Mouse (Mus musculus): ENCODE results near the gene Fsip1. TPM values are rescaled to one million over a fixed set of nuclear protein-coding genes. Genes with fewer than 3 reads are reported as not detected.
"Not testable (repeated sequence)": the region's sequence is repeated elsewhere in the genome, so short reads cannot be mapped to it uniquely, and the experiment has no call there.

Fsip1 gene
- polyA plus RNA-seq, 1 experiment from 2014 or later = 1.2 TPM

DNA sequence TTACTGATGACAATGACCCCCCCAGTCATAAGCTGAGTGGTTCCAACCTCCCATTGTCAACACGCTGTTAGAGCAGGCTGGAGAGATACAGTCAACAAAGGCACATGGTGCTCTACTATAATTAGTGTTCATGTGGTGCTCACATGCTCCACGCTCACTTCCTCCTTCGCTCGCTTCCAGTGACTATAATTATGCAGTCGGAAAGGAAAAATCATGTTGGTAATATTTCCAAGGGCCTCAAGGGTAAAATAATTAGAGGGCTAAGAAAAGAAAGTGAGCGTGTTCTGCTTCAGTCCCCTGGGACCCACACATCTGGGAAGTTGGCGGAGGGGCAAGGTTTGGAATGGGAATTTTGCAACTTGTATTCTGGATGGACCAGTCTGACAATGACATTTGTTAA is 38.7 kb upstream of the Fsip1 start:
- WGBS = 80% methylated on average over 7 of the region's 7 CpGs
- H3K9me3 ChIP-seq (ENCODE audit: control insufficient read depth, low read length) = no peaks in the 10 kb centered on the region
- no peak overlapping the region for H3K9ac ChIP-seq (ENCODE audit: low read length)
- no peaks in the 10 kb centered on the region for H3K27me3 ChIP-seq (ENCODE audit: control insufficient read depth, insufficient read depth, low read length)
- H3K4me1 ChIP-seq (ENCODE audit: control insufficient read depth, insufficient read depth, low read length) = no peaks in the 10 kb centered on the region
- no peak overlapping the region for H3K27ac ChIP-seq (replicated peaks; ENCODE audit: low read depth, low read length)
- no peaks in the 10 kb centered on the region for H3K36me3 ChIP-seq (ENCODE audit: control insufficient read depth, insufficient read depth, low read length)
- no peak for DNase-seq (ENCODE audit: low spot score)
- ATAC-seq (ENCODE audit: insufficient number of reproducible peaks, low FRiP score, low TSS enrichment, low read depth) = no peak
- no peak overlapping the region for H3K4me2 ChIP-seq (ENCODE audit: low read depth, severe bottlenecking)
- H3K4me3 ChIP-seq (ENCODE audit: low read depth, low read length) = no peak overlapping the region

DNA sequence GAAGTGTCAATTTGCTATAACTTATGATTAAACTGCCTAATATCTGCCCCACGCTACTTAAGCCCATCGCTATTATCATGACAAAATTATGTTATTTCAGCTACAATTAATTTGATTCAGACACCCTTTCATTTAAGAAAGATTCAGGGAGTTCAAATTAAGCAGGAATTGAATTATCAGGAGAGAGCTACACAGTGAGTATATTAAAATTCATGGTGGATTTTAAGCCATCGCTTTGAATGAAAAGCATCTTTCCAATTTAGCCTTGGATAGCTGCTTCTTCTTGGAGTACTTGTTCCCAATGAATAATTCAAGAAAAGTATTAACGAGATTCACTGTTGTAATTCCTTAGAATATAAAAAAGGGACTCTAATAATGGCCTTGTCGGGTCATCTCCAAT is 36.8 kb upstream of the Fsip1 start:
- 90% methylated on average over 5 of the region's 5 CpGs for WGBS
- H3K9ac ChIP-seq (ENCODE audit: low read length) = no peak overlapping the region
- no peaks in the 10 kb centered on the region for H3K27me3 ChIP-seq (ENCODE audit: control insufficient read depth, insufficient read depth, low read length)
- no peak for ATAC-seq (ENCODE audit: insufficient number of reproducible peaks, low FRiP score, low TSS enrichment, low read depth)
- no peaks in the 10 kb centered on the region for H3K9me3 ChIP-seq (ENCODE audit: control insufficient read depth, low read length)
- no peak for DNase-seq (ENCODE audit: low spot score)
- H3K4me3 ChIP-seq (ENCODE audit: low read depth, low read length) = no peak overlapping the region
- H3K4me1 ChIP-seq (ENCODE audit: control insufficient read depth, insufficient read depth, low read length) = no peaks in the 10 kb centered on the region
- no peak overlapping the region for H3K27ac ChIP-seq (replicated peaks; ENCODE audit: low read depth, low read length)
- H3K4me2 ChIP-seq (ENCODE audit: low read depth, severe bottlenecking) = no peak overlapping the region
- H3K36me3 ChIP-seq (ENCODE audit: control insufficient read depth, insufficient read depth, low read length) = no peaks in the 10 kb centered on the region

GRCm38 (mm10) chr2:118289066-118289460 is 32.3 kb upstream of the Fsip1 start:
- not testable (repeated sequence) for H3K27ac ChIP-seq (replicated peaks; ENCODE audit: low read depth, low read length); H3K9ac ChIP-seq (ENCODE audit: low read length); H3K36me3 ChIP-seq (ENCODE audit: control insufficient read depth, insufficient read depth, low read length); H3K4me1 ChIP-seq (ENCODE audit: control insufficient read depth, insufficient read depth, low read length); H3K4me3 ChIP-seq (ENCODE audit: low read depth, low read length); H3K4me2 ChIP-seq (ENCODE audit: low read depth, severe bottlenecking); H3K9me3 ChIP-seq (ENCODE audit: control insufficient read depth, low read length); H3K27me3 ChIP-seq (ENCODE audit: control insufficient read depth, insufficient read depth, low read length); ATAC-seq (ENCODE audit: insufficient number of reproducible peaks, low FRiP score, low TSS enrichment, low read depth); DNase-seq (ENCODE audit: low spot score)
- WGBS = 87% methylated on average over 7 of the region's 7 CpGs

DNA sequence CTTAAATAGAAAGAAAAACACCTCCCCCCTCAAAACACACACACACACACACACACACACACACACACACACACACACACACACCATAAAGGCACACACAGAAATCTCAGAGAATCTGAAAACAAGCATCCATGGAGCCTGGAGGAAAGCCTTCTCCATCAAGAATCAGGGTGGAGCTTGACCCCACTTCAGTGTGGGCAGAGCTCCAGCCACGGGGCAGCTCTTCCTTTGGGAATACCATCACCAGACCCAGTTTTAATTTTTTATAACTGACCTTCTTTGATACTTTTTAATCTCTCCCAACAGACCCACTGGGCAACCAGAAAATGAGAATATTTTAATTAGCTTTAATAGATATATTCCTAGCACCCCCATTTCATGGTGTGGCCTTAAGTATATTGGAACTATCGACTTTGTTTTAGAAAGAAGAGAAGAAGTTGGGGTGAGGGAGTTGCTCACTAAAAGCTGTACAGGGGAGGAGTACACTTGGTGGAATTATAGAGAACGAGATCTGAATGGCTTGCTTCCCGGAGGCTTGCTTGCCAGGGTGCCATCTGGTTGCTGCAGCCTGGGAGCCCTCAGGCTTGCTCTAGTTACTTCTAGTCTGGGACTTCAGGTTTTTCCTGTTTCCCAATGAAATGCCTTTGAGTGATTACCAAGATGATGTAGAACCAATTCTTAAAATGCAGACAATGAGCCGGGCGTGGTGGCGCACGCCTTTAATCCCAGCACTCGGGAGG is 31.7 kb upstream of the Fsip1 start:
- no peak for DNase-seq (ENCODE audit: low spot score)
- 86% methylated on average over 9 of the region's 9 CpGs for WGBS
- no peak overlapping the region for H3K9ac ChIP-seq (ENCODE audit: low read length)
- no peak for ATAC-seq (ENCODE audit: insufficient number of reproducible peaks, low FRiP score, low TSS enrichment, low read depth)
- no peaks in the 10 kb centered on the region for H3K36me3 ChIP-seq (ENCODE audit: control insufficient read depth, insufficient read depth, low read length)
- H3K9me3 ChIP-seq (ENCODE audit: control insufficient read depth, low read length) = no peaks in the 10 kb centered on the region
- no peaks in the 10 kb centered on the region for H3K4me1 ChIP-seq (ENCODE audit: control insufficient read depth, insufficient read depth, low read length)
- H3K27ac ChIP-seq (replicated peaks; ENCODE audit: low read depth, low read length) = no peak overlapping the region
- no peak overlapping the region for H3K4me3 ChIP-seq (ENCODE audit: low read depth, low read length)
- H3K4me2 ChIP-seq (ENCODE audit: low read depth, severe bottlenecking) = no peak overlapping the region
- no peaks in the 10 kb centered on the region for H3K27me3 ChIP-seq (ENCODE audit: control insufficient read depth, insufficient read depth, low read length)

- Histone ChIP-seq H3K36me3 (ENCODE audit: control insufficient read depth, insufficient read depth, low read length) (no peaks in the 10 kb centered on the region), H3K4me2 (ENCODE audit: low read depth, severe bottlenecking) (no peak overlapping the region), H3K4me3 (ENCODE audit: low read depth, low read length) (no peak overlapping the region), H3K9me3 (ENCODE audit: control insufficient read depth, low read length) (no peaks in the 10 kb centered on the region), H3K27me3 (ENCODE audit: control insufficient read depth, insufficient read depth, low read length) (no peaks in the 10 kb centered on the region), H3K4me1 (ENCODE audit: control insufficient read depth, insufficient read depth, low read length) (no peaks in the 10 kb centered on the region), H3K27ac (replicated peaks; ENCODE audit: low read depth, low read length) (no peak overlapping the region), H3K9ac (ENCODE audit: low read length) (no peak overlapping the region)
- WGBS = 88% methylated on average over 4 of the region's 4 CpGs
- no peak for ATAC-seq (ENCODE audit: insufficient number of reproducible peaks, low FRiP score, low TSS enrichment, low read depth)
- no peak for DNase-seq (ENCODE audit: low spot score)
Observed at GRCm38 (mm10) chr2:118287678-118288077, 30.9 kb upstream of the Fsip1 start.

DNA sequence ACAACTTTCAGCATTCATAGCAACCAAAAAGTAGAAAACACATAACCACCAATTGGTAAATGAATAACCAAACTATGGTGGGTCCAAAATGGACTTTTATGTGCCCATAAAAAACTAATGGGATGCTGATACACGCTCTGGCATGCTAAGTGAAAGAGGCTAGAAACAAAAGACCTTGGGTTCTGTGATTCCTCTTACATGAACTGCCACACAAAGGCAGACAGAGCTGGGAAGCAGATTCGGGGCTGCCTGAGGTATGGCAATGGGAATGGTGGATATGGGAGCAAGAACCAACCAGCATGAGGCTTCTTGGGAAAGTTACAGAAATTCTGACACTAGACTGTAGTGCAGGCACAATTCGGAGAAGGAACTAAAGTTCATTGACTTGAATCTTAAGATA is 25.7 kb upstream of the Fsip1 start:
- Histone ChIP-seq H3K4me2 (ENCODE audit: low read depth, severe bottlenecking) (no peak overlapping the region), H3K36me3 (ENCODE audit: control insufficient read depth, insufficient read depth, low read length) (no peaks in the 10 kb centered on the region), H3K27me3 (ENCODE audit: control insufficient read depth, insufficient read depth, low read length) (no peaks in the 10 kb centered on the region), H3K9ac (ENCODE audit: low read length) (no peak overlapping the region), H3K4me1 (ENCODE audit: control insufficient read depth, insufficient read depth, low read length) (no peaks in the 10 kb centered on the region), H3K9me3 (ENCODE audit: control insufficient read depth, low read length) (no peaks in the 10 kb centered on the region), H3K27ac (replicated peaks; ENCODE audit: low read depth, low read length) (no peak overlapping the region), H3K4me3 (ENCODE audit: low read depth, low read length) (no peak overlapping the region)
- WGBS = 75% methylated on average over 3 of the region's 3 CpGs
- ATAC-seq (ENCODE audit: insufficient number of reproducible peaks, low FRiP score, low TSS enrichment, low read depth) = no peak
- DNase-seq (ENCODE audit: low spot score) = no peak

DNA sequence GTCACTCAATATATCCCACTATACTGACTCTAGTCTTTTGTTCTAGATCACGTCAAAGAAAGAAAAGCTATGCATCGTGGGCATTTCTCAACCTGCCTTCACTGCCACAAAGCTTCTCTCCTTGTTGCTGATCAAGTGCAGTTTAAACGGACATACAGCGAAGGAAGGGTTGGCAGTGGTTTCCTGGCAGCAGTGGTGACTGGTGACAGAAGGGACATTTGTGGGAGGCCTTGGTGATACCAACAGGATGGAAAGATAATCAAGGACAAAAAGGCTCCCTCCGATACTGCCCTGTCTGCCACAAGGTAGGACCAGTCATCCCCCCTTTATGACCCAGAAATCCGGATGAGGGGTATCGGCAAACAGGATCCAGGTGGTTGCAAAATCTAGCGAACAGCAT is 21.5 kb upstream of the Fsip1 start:
- no peaks in the 10 kb centered on the region for H3K4me1 ChIP-seq (ENCODE audit: control insufficient read depth, insufficient read depth, low read length)
- H3K9ac ChIP-seq (ENCODE audit: low read length) = no peak overlapping the region
- H3K4me2 ChIP-seq (ENCODE audit: low read depth, severe bottlenecking) = no peak overlapping the region
- H3K4me3 ChIP-seq (ENCODE audit: low read depth, low read length) = no peak overlapping the region
- no peaks in the 10 kb centered on the region for H3K27me3 ChIP-seq (ENCODE audit: control insufficient read depth, insufficient read depth, low read length)
- DNase-seq (ENCODE audit: low spot score) = no peak
- H3K27ac ChIP-seq (replicated peaks; ENCODE audit: low read depth, low read length) = no peak overlapping the region
- no peak for ATAC-seq (ENCODE audit: insufficient number of reproducible peaks, low FRiP score, low TSS enrichment, low read depth)
- 91% methylated on average over 8 of the region's 8 CpGs for WGBS
- H3K9me3 ChIP-seq (ENCODE audit: control insufficient read depth, low read length) = no peaks in the 10 kb centered on the region
- H3K36me3 ChIP-seq (ENCODE audit: control insufficient read depth, insufficient read depth, low read length) = no peaks in the 10 kb centered on the region

DNA sequence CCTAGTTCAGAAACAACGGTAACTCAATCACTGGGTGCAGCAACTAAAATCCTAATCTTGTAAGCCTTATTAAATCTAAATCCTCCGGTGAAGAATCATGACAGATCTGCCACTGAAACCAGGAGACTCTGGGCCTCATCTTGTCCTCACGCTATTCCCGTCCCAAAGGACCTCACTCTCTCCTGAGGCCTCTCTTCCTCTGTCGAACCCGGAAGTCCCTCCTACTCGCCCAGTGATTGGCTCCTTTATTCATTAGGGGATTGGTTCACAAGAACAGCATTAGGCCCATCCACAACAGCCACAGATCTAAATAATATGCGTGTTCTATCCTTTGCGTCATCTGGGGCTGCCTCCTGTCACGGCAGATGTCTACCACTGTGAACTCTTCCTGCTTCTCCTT is 14.8 kb upstream of the Fsip1 start:
- H3K27me3 ChIP-seq (ENCODE audit: control insufficient read depth, insufficient read depth, low read length) = no peaks in the 10 kb centered on the region
- no peak overlapping the region for H3K4me3 ChIP-seq (ENCODE audit: low read depth, low read length)
- no peak for DNase-seq (ENCODE audit: low spot score)
- 90% methylated on average over 10 of the region's 10 CpGs for WGBS
- H3K9ac ChIP-seq (ENCODE audit: low read length) = no peak overlapping the region
- H3K9me3 ChIP-seq (ENCODE audit: control insufficient read depth, low read length) = no peaks in the 10 kb centered on the region
- H3K4me2 ChIP-seq (ENCODE audit: low read depth, severe bottlenecking) = no peak overlapping the region
- H3K27ac ChIP-seq (replicated peaks; ENCODE audit: low read depth, low read length) = no peak overlapping the region
- no peak for ATAC-seq (ENCODE audit: insufficient number of reproducible peaks, low FRiP score, low TSS enrichment, low read depth)
- no peaks in the 10 kb centered on the region for H3K36me3 ChIP-seq (ENCODE audit: control insufficient read depth, insufficient read depth, low read length)
- no peaks in the 10 kb centered on the region for H3K4me1 ChIP-seq (ENCODE audit: control insufficient read depth, insufficient read depth, low read length)

- no peak overlapping the region for H3K4me3 ChIP-seq (ENCODE audit: low read depth, low read length)
- DNase-seq (ENCODE audit: low spot score) (no peak), ATAC-seq (ENCODE audit: insufficient number of reproducible peaks, low FRiP score, low TSS enrichment, low read depth) (no peak)
- H3K27me3 ChIP-seq (ENCODE audit: control insufficient read depth, insufficient read depth, low read length) = no peaks in the 10 kb centered on the region
- H3K9me3 ChIP-seq (ENCODE audit: control insufficient read depth, low read length) = no peaks in the 10 kb centered on the region
- H3K9ac ChIP-seq (ENCODE audit: low read length) = no peak overlapping the region
- no peak overlapping the region for H3K27ac ChIP-seq (replicated peaks; ENCODE audit: low read depth, low read length)
- H3K36me3 ChIP-seq (ENCODE audit: control insufficient read depth, insufficient read depth, low read length) = no peaks in the 10 kb centered on the region
- 80% methylated on average over 14 of the region's 14 CpGs for WGBS
- no peak overlapping the region for H3K4me2 ChIP-seq (ENCODE audit: low read depth, severe bottlenecking)
- no peaks in the 10 kb centered on the region for H3K4me1 ChIP-seq (ENCODE audit: control insufficient read depth, insufficient read depth, low read length)
Observed at GRCm38 (mm10) chr2:118270213-118270612, 13.4 kb upstream of the Fsip1 start.
